Mouse (Mus musculus): ENCODE measurements around the gene Cfap44. TPM values are rescaled to one million over a fixed set of nuclear protein-coding genes. Genes with fewer than 3 reads are reported as not detected.
"Not testable (repeated sequence)": the region's sequence is repeated elsewhere in the genome, so short reads cannot be mapped to it uniquely, and the experiment has no call there.

The Cfap44 gene
- polyA plus RNA-seq, 1 experiment: not detected

- no peaks in the 10 kb centered on the region for H3K4me1 ChIP-seq (ENCODE audit: control insufficient read depth, insufficient read depth, low read length)
- no peak overlapping the region for H3K4me3 ChIP-seq (ENCODE audit: insufficient read depth, low read length)
- H3K27ac ChIP-seq (ENCODE audit: insufficient read depth, low read depth, low read length): no peak overlapping the region
- no peak for TF ChIP-seq POLR2A (IDR thresholded peaks at IDR 0.05; ENCODE audit: borderline replicate concordance, low read depth, low read length)
- no peak for TF ChIP-seq CTCF (IDR thresholded peaks at IDR 0.05; ENCODE audit: low read depth, low read length)
These were observed 27.1 kb downstream of the Cfap44 start for GRCm38 (mm10) chr16:44421735-44422134.

- Histone ChIP-seq H3K4me3 (ENCODE audit: insufficient read depth, low read length) (no peak overlapping the region), H3K4me1 (ENCODE audit: control insufficient read depth, insufficient read depth, low read length) (no peaks in the 10 kb centered on the region), H3K27ac (ENCODE audit: insufficient read depth, low read depth, low read length) (no peak overlapping the region)
- no peak for TF ChIP-seq CTCF (IDR thresholded peaks at IDR 0.05; ENCODE audit: low read depth, low read length)
- TF ChIP-seq POLR2A (IDR thresholded peaks at IDR 0.05; ENCODE audit: borderline replicate concordance, low read depth, low read length): no peak
These were observed 28.9 kb downstream of the Cfap44 start for GRCm38 (mm10) chr16:44423499-44423898.

- TF ChIP-seq CTCF (IDR thresholded peaks at IDR 0.05; ENCODE audit: low read depth, low read length): no peak
- TF ChIP-seq POLR2A (IDR thresholded peaks at IDR 0.05; ENCODE audit: borderline replicate concordance, low read depth, low read length): no peak
These were observed 33.9 kb downstream of the Cfap44 start for GRCm38 (mm10) chr16:44428456-44428855.

GRCm38 (mm10) chr16:44430021-44430420 is 35.4 kb downstream of the Cfap44 start:
- no peak for TF ChIP-seq CTCF (IDR thresholded peaks at IDR 0.05; ENCODE audit: low read depth, low read length)
- TF ChIP-seq POLR2A (IDR thresholded peaks at IDR 0.05; ENCODE audit: borderline replicate concordance, low read depth, low read length): no peak
- H3K4me3 ChIP-seq (ENCODE audit: insufficient read depth, low read length): no peak overlapping the region
- H3K4me1 ChIP-seq (ENCODE audit: control insufficient read depth, insufficient read depth, low read length): no peaks in the 10 kb centered on the region
- no peak overlapping the region for H3K27ac ChIP-seq (ENCODE audit: insufficient read depth, low read depth, low read length)

More at GRCm38 (mm10) chr16:44428456-44428855, 33.9 kb downstream of the Cfap44 start:
- Histone ChIP-seq H3K27ac (ENCODE audit: insufficient read depth, low read depth, low read length) (no peak overlapping the region), H3K4me1 (ENCODE audit: control insufficient read depth, insufficient read depth, low read length) (no peaks in the 10 kb centered on the region), H3K4me3 (ENCODE audit: insufficient read depth, low read length) (no peak overlapping the region)

- TF ChIP-seq CTCF (IDR thresholded peaks at IDR 0.05; ENCODE audit: low read depth, low read length): no peak
These were observed 40.3 kb downstream of the Cfap44 start for GRCm38 (mm10) chr16:44434931-44435330.

GRCm38 (mm10) chr16:44435481-44435880 is 40.9 kb downstream of the Cfap44 start:
- no peak overlapping the region for H3K27ac ChIP-seq (ENCODE audit: insufficient read depth, low read depth, low read length)
- H3K4me3 ChIP-seq (ENCODE audit: insufficient read depth, low read length): no peak overlapping the region
- TF ChIP-seq POLR2A (IDR thresholded peaks at IDR 0.05; ENCODE audit: borderline replicate concordance, low read depth, low read length): no peak
- TF ChIP-seq CTCF (IDR thresholded peaks at IDR 0.05; ENCODE audit: low read depth, low read length): no peak
- H3K4me1 ChIP-seq (ENCODE audit: control insufficient read depth, insufficient read depth, low read length): no peaks in the 10 kb centered on the region

More at GRCm38 (mm10) chr16:44434931-44435330, 40.3 kb downstream of the Cfap44 start:
- H3K4me1 ChIP-seq (ENCODE audit: control insufficient read depth, insufficient read depth, low read length): no peaks in the 10 kb centered on the region
- H3K27ac ChIP-seq (ENCODE audit: insufficient read depth, low read depth, low read length): no peak overlapping the region
- no peak overlapping the region for H3K4me3 ChIP-seq (ENCODE audit: insufficient read depth, low read length)

- H3K4me1 ChIP-seq (ENCODE audit: control insufficient read depth, insufficient read depth, low read length); H3K27ac ChIP-seq (ENCODE audit: insufficient read depth, low read depth, low read length); H3K4me3 ChIP-seq (ENCODE audit: insufficient read depth, low read length): not testable (repeated sequence)
These were observed 47.3 kb downstream of the Cfap44 start for GRCm38 (mm10) chr16:44441913-44442312.

- H3K4me1 ChIP-seq (ENCODE audit: control insufficient read depth, insufficient read depth, low read length): peaks cover 2% of the 10 kb centered on the region
- TF ChIP-seq POLR2A (IDR thresholded peaks at IDR 0.05; ENCODE audit: borderline replicate concordance, low read depth, low read length) (no peak), CTCF (IDR thresholded peaks at IDR 0.05; ENCODE audit: low read depth, low read length) (no peak)
- no peak overlapping the region for H3K27ac ChIP-seq (ENCODE audit: insufficient read depth, low read depth, low read length)
- no peak overlapping the region for H3K4me3 ChIP-seq (ENCODE audit: insufficient read depth, low read length)
These were observed 63.3 kb downstream of the Cfap44 start for GRCm38 (mm10) chr16:44457858-44458257.

- TF ChIP-seq POLR2A (IDR thresholded peaks at IDR 0.05; ENCODE audit: borderline replicate concordance, low read depth, low read length) (no peak), CTCF (IDR thresholded peaks at IDR 0.05; ENCODE audit: low read depth, low read length) (no peak)
These were observed 64.2 kb downstream of the Cfap44 start for GRCm38 (mm10) chr16:44458826-44459225.

GRCm38 (mm10) chr16:44460922-44461321 is 66.3 kb downstream of the Cfap44 start:
- Histone ChIP-seq H3K4me3 (ENCODE audit: insufficient read depth, low read length) (no peak overlapping the region), H3K27ac (ENCODE audit: insufficient read depth, low read depth, low read length) (no peak overlapping the region), H3K4me1 (ENCODE audit: control insufficient read depth, insufficient read depth, low read length) (peaks cover 2% of the 10 kb centered on the region)
- TF ChIP-seq CTCF (IDR thresholded peaks at IDR 0.05; ENCODE audit: low read depth, low read length): no peak
- no peak for TF ChIP-seq POLR2A (IDR thresholded peaks at IDR 0.05; ENCODE audit: borderline replicate concordance, low read depth, low read length)

More at GRCm38 (mm10) chr16:44458826-44459225, 64.2 kb downstream of the Cfap44 start:
- Histone ChIP-seq H3K27ac (ENCODE audit: insufficient read depth, low read depth, low read length) (no peak overlapping the region), H3K4me3 (ENCODE audit: insufficient read depth, low read length) (no peak overlapping the region), H3K4me1 (ENCODE audit: control insufficient read depth, insufficient read depth, low read length) (peaks cover 2% of the 10 kb centered on the region)

GRCm38 (mm10) chr16:44475281-44475680 is 80.7 kb downstream of the Cfap44 start:
- Histone ChIP-seq H3K4me3 (ENCODE audit: insufficient read depth, low read length) (no peak overlapping the region), H3K27ac (ENCODE audit: insufficient read depth, low read depth, low read length) (no peak overlapping the region), H3K4me1 (ENCODE audit: control insufficient read depth, insufficient read depth, low read length) (no peaks in the 10 kb centered on the region)
- TF ChIP-seq CTCF (IDR thresholded peaks at IDR 0.05; ENCODE audit: low read depth, low read length) (no peak), POLR2A (IDR thresholded peaks at IDR 0.05; ENCODE audit: borderline replicate concordance, low read depth, low read length) (no peak)
